Mouse (Mus musculus) embryonic facial prominence, embryonic 11.5 days (tissue): ENCODE measurements around the gene Pex19. TPM values are rescaled to one million over a fixed set of nuclear protein-coding genes. Genes with fewer than 3 reads are reported as not detected.

ENCODE experiments used
- polyA plus RNA-seq: library from polyadenylated mRNA; unstranded; fragments of >200 nt; fragmentation: Nextera tagmentation; extraction: Ambion mirVana; gene quantifications from 2 replicates; pipeline ENCODE4 v1.2.1, GENCODE M21; 2014

Gene Pex19
- polyA plus RNA-seq, 1 experiment from 2014 or later = 153 TPM

Other genes with a start within 250 kb of the Pex19 start
- gene Gm10521, start 231.1 kb upstream of the Pex19 start, polyA plus RNA-seq = not detected in 2 replicates
- gene Slamf6, start 209.2 kb upstream of the Pex19 start, polyA plus RNA-seq = not detected in 2 replicates
- gene Vangl2, start 98.3 kb upstream of the Pex19 start, polyA plus RNA-seq = 25.3 and 28.6 TPM in 2 replicates
- 4.6 and 6.5 TPM in 2 replicates for gene Nhlh1, start 69.2 kb upstream of the Pex19 start, polyA plus RNA-seq
- gene Copa, start 44.2 kb upstream of the Pex19 start, polyA plus RNA-seq = 185 and 186 TPM in 2 replicates
- gene Ncstn, start 44.0 kb upstream of the Pex19 start, polyA plus RNA-seq = 85.6 and 89.2 TPM in 2 replicates
- gene Dcaf8, start 21.3 kb downstream of the Pex19 start, polyA plus RNA-seq = 103 and 109 TPM in 2 replicates
- 121 and 123 TPM in 2 replicates for gene Pea15a, start 80.0 kb downstream of the Pex19 start, polyA plus RNA-seq
- 1.7 and 2.3 TPM in 2 replicates for gene Casq1, start 93.1 kb downstream of the Pex19 start, polyA plus RNA-seq
- gene Atp1a4, start 131.7 kb downstream of the Pex19 start, polyA plus RNA-seq = not detected in 2 replicates
- gene Igsf8, start 134.9 kb downstream of the Pex19 start, polyA plus RNA-seq = 30.1 and 36.7 TPM in 2 replicates
- gene Atp1a2, start 171.3 kb downstream of the Pex19 start, polyA plus RNA-seq = 0.60 and 0.65 TPM in 2 replicates
- 0.54 and 0.65 TPM in 2 replicates for gene Kcnj9, start 202.6 kb downstream of the Pex19 start, polyA plus RNA-seq
- 0.07 and 0.11 TPM in 2 replicates for gene Kcnj10, start 214.5 kb downstream of the Pex19 start, polyA plus RNA-seq
- 11.4 and 12.3 TPM in 2 replicates for gene Pigm, start 249.8 kb downstream of the Pex19 start, polyA plus RNA-seq